Mouse (Mus musculus): ENCODE measurements around the gene Adap1. TPM values are rescaled to one million over a fixed set of nuclear protein-coding genes. Genes with fewer than 3 reads are reported as not detected.

The Adap1 gene
- polyA plus RNA-seq, 1 experiment from 2014 or later = 0.46 TPM

GRCm38 (mm10) chr5:139258371-139259035 is 66.9 kb downstream of the Adap1 start:
- 95% methylated on average over 8 of the region's 8 CpGs for WGBS
- H3K4me3 ChIP-seq = no peak overlapping the region
- H3K27ac ChIP-seq = no peak overlapping the region
- DNase-seq (ENCODE audit: low spot score) = no peak
- H3K36me3 ChIP-seq = peaks cover 86% of the 10 kb centered on the region
- H3K4me1 ChIP-seq = peaks cover 16% of the 10 kb centered on the region
- no peaks in the 10 kb centered on the region for H3K27me3 ChIP-seq (ENCODE audit: low read depth, poor library complexity, severe bottlenecking)
- H3K9me3 ChIP-seq (replicated peaks) = no peaks in the 10 kb centered on the region

- Histone ChIP-seq H3K27me3 (ENCODE audit: low read depth, poor library complexity, severe bottlenecking) (no peaks in the 10 kb centered on the region), H3K9me3 (replicated peaks) (no peaks in the 10 kb centered on the region), H3K36me3 (peaks cover 79% of the 10 kb centered on the region), H3K4me3 (no peak overlapping the region), H3K4me1 (peaks cover 20% of the 10 kb centered on the region), H3K27ac (no peak overlapping the region)
- 88% methylated on average over 4 of the region's 4 CpGs for WGBS
- DNase-seq (ENCODE audit: low spot score) = no peak
These were observed 67.6 kb downstream of the Adap1 start for GRCm38 (mm10) chr5:139257818-139258217.

- WGBS = 95% methylated on average over 1 of the region's 1 CpGs
- H3K4me3 ChIP-seq = no peak overlapping the region
- no peaks in the 10 kb centered on the region for H3K27me3 ChIP-seq (ENCODE audit: low read depth, poor library complexity, severe bottlenecking)
- H3K27ac ChIP-seq = no peak overlapping the region
- peaks cover 20% of the 10 kb centered on the region for H3K4me1 ChIP-seq
- no peak for DNase-seq (ENCODE audit: low spot score)
- peaks cover 73% of the 10 kb centered on the region for H3K36me3 ChIP-seq
- H3K9me3 ChIP-seq (replicated peaks) = no peaks in the 10 kb centered on the region
These were observed 68.2 kb downstream of the Adap1 start for GRCm38 (mm10) chr5:139257265-139257664.

GRCm38 (mm10) chr5:139256211-139256765 is 69.1 kb downstream of the Adap1 start:
- H3K4me3 ChIP-seq = no peak overlapping the region
- H3K27ac ChIP-seq = no peak overlapping the region
- no peaks in the 10 kb centered on the region for H3K27me3 ChIP-seq (ENCODE audit: low read depth, poor library complexity, severe bottlenecking)
- peaks cover 26% of the 10 kb centered on the region for H3K4me1 ChIP-seq
- peaks cover 64% of the 10 kb centered on the region for H3K36me3 ChIP-seq
- no peak for DNase-seq (ENCODE audit: low spot score)
- H3K9me3 ChIP-seq (replicated peaks) = no peaks in the 10 kb centered on the region
- 89% methylated on average over 3 of the region's 3 CpGs for WGBS

- WGBS = 92% methylated on average over 6 of the region's 6 CpGs
- no peaks in the 10 kb centered on the region for H3K9me3 ChIP-seq (replicated peaks)
- no peaks in the 10 kb centered on the region for H3K27me3 ChIP-seq (ENCODE audit: low read depth, poor library complexity, severe bottlenecking)
- H3K27ac ChIP-seq = no peak overlapping the region
- H3K4me1 ChIP-seq = peaks cover 26% of the 10 kb centered on the region
- no peak overlapping the region for H3K4me3 ChIP-seq
- H3K36me3 ChIP-seq = peaks cover 60% of the 10 kb centered on the region
- no peak for DNase-seq (ENCODE audit: low spot score)
These were observed 69.6 kb downstream of the Adap1 start for GRCm38 (mm10) chr5:139255777-139256176.

- Histone ChIP-seq H3K4me1 (peaks cover 26% of the 10 kb centered on the region), H3K4me3 (no peak overlapping the region), H3K36me3 (peaks cover 60% of the 10 kb centered on the region), H3K9me3 (replicated peaks) (no peaks in the 10 kb centered on the region), H3K27ac (no peak overlapping the region), H3K27me3 (ENCODE audit: low read depth, poor library complexity, severe bottlenecking) (no peaks in the 10 kb centered on the region)
- DNase-seq (ENCODE audit: low spot score) = no peak
- WGBS = 88% methylated on average over 6 of the region's 6 CpGs
These were observed 70.5 kb downstream of the Adap1 start for GRCm38 (mm10) chr5:139254938-139255337.

- Histone ChIP-seq H3K27me3 (ENCODE audit: low read depth, poor library complexity, severe bottlenecking) (no peaks in the 10 kb centered on the region), H3K9me3 (replicated peaks) (no peaks in the 10 kb centered on the region), H3K36me3 (peaks cover 58% of the 10 kb centered on the region), H3K4me3 (peak overlapping the region; percentile 88), H3K27ac (peak overlapping the region; percentile 96), H3K4me1 (peaks cover 26% of the 10 kb centered on the region)
- WGBS = 19% methylated on average over 6 of the region's 6 CpGs
- DNase-seq (ENCODE audit: low spot score) = peak; percentile 33
These were observed 72.1 kb downstream of the Adap1 start for GRCm38 (mm10) chr5:139253301-139253741.

- no peaks in the 10 kb centered on the region for H3K9me3 ChIP-seq (replicated peaks)
- H3K4me1 ChIP-seq = peaks cover 26% of the 10 kb centered on the region
- 2% methylated on average over 7 of the region's 7 CpGs for WGBS
- peak overlapping the region; percentile 96 for H3K27ac ChIP-seq
- H3K36me3 ChIP-seq = peaks cover 58% of the 10 kb centered on the region
- H3K4me3 ChIP-seq = peak overlapping the region; percentile 88
- no peaks in the 10 kb centered on the region for H3K27me3 ChIP-seq (ENCODE audit: low read depth, poor library complexity, severe bottlenecking)
- DNase-seq (ENCODE audit: low spot score) = no peak
These were observed 72.5 kb downstream of the Adap1 start for GRCm38 (mm10) chr5:139252910-139253245.

GRCm38 (mm10) chr5:139252081-139252909 is 73.1 kb downstream of the Adap1 start, which contains the start of gene Get4:
Gene Get4, plus strand, starts transcription at chr5:139252324.
- no peaks in the 10 kb centered on the region for H3K27me3 ChIP-seq (ENCODE audit: low read depth, poor library complexity, severe bottlenecking)
- peak within 1 kb of the TSS; percentile 96 for H3K27ac ChIP-seq
- peak; percentile 98 for DNase-seq (ENCODE audit: low spot score)
- H3K9me3 ChIP-seq (replicated peaks) = no peaks in the 10 kb centered on the region
- peak within 1 kb of the TSS; percentile 88 for H3K4me3 ChIP-seq
- H3K36me3 ChIP-seq = peaks cover 59% of the 10 kb centered on the region
- peaks cover 26% of the 10 kb centered on the region for H3K4me1 ChIP-seq
- WGBS = under 1% methylated on average over 87 of the region's 90 CpGs

- under 1% methylated on average over 8 of the region's 8 CpGs for WGBS
- peaks cover 59% of the 10 kb centered on the region for H3K36me3 ChIP-seq
These were observed 73.7 kb downstream of the Adap1 start for GRCm38 (mm10) chr5:139251736-139252080.

GRCm38 (mm10) chr5:139251279-139251678 is 74.1 kb downstream of the Adap1 start:
- Histone ChIP-seq H3K27ac (0 out of 2 replicates have a peak overlapping the region, but pooled peaks have one; percentile 96), H3K9me3 (replicated peaks) (no peaks in the 10 kb centered on the region), H3K27me3 (ENCODE audit: low read depth, poor library complexity, severe bottlenecking) (no peaks in the 10 kb centered on the region), H3K36me3 (peaks cover 62% of the 10 kb centered on the region), H3K4me1 (peaks cover 26% of the 10 kb centered on the region), H3K4me3 (peak overlapping the region; percentile 88)
- DNase-seq (ENCODE audit: low spot score) = no peak
- WGBS = 83% methylated on average over 7 of the region's 7 CpGs

More at GRCm38 (mm10) chr5:139251736-139252080, 73.7 kb downstream of the Adap1 start:
- H3K9me3 ChIP-seq (replicated peaks) = no peaks in the 10 kb centered on the region
- no peaks in the 10 kb centered on the region for H3K27me3 ChIP-seq (ENCODE audit: low read depth, poor library complexity, severe bottlenecking)
- H3K4me1 ChIP-seq = peaks cover 26% of the 10 kb centered on the region
- H3K4me3 ChIP-seq = peak overlapping the region; percentile 88
- DNase-seq (ENCODE audit: low spot score) = no peak
- H3K27ac ChIP-seq = peak overlapping the region; percentile 96

- Histone ChIP-seq H3K9me3 (replicated peaks) (no peaks in the 10 kb centered on the region), H3K36me3 (peaks cover 69% of the 10 kb centered on the region), H3K27ac (no peak overlapping the region), H3K4me3 (no peak overlapping the region), H3K4me1 (peaks cover 13% of the 10 kb centered on the region), H3K27me3 (ENCODE audit: low read depth, poor library complexity, severe bottlenecking) (no peaks in the 10 kb centered on the region)
- no peak for DNase-seq (ENCODE audit: low spot score)
- WGBS = 96% methylated on average over 3 of the region's 3 CpGs
These were observed 76.6 kb downstream of the Adap1 start for GRCm38 (mm10) chr5:139248846-139249245.

GRCm38 (mm10) chr5:139247767-139248166 is 77.7 kb downstream of the Adap1 start:
- Histone ChIP-seq H3K4me1 (peaks cover 5% of the 10 kb centered on the region; the same call in 1 of the 2 replicates), H3K9me3 (replicated peaks) (no peaks in the 10 kb centered on the region), H3K27me3 (ENCODE audit: low read depth, poor library complexity, severe bottlenecking) (no peaks in the 10 kb centered on the region), H3K4me3 (no peak overlapping the region), H3K36me3 (peaks cover 80% of the 10 kb centered on the region), H3K27ac (no peak overlapping the region)
- no peak for DNase-seq (ENCODE audit: low spot score)
- WGBS = 95% methylated on average over 3 of the region's 3 CpGs

Measured in limb, embryonic 10.5 days (tissue).